Mouse (Mus musculus) CD4-positive helper T cell, adult 2 months (primary cell): ENCODE measurements at regions not wholly inside any gene's neighbourhood (a gene's known extent, or its start where the extent isn't known, plus 50 kb on each side); places are given as distances from the start of the nearest gene placed in this dataset.

ENCODE experiments used
- DNase-seq: peaks from one replicate; pipeline ENCODE4 v3.0.0-alpha.2; 2012; ENCODE audit warnings: low read depth, missing footprints, low spot score

DNA sequence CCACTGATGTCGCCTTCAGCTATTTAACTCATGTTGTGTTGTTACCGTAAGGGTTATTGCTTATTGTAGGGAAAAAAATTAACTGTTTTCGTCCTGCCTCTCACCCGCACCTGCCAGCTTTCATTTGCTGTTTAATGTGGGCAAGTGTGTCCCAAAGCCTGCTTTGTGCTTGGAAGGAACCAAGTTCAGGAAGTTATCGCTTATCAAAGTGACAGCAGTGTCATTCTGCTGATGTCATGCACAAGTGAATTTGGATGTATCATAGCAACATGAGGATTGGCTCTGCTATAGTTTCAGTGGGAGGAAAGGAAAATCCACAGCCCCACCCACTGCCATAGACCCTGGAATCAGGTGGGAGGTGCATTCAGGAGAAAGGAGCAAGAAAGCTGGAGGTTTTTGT lies 276.5 kb downstream of the Rnf144b start:
- DNase-seq, result no peak

DNA sequence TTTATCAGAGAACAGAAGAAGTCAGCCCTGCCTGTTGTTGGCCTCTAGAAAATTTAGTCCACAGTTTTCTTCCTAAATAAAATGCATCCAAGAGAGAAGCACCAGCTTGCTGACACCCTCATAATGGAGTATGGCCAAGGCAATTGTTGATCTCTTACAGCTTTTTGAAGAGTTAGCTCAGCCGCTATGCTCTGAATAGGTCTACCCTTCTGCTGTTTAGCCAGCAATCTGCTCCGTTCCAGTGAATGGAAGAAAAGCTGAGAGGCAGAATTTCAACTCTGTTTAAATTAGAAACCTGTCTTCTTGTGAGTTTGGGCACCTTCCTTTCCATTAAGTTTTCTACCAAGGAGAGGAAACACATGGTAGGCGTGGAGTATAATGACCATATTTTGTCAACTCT lies 290.8 kb downstream of the Rnf144b start:
- no peak for DNase-seq

DNA sequence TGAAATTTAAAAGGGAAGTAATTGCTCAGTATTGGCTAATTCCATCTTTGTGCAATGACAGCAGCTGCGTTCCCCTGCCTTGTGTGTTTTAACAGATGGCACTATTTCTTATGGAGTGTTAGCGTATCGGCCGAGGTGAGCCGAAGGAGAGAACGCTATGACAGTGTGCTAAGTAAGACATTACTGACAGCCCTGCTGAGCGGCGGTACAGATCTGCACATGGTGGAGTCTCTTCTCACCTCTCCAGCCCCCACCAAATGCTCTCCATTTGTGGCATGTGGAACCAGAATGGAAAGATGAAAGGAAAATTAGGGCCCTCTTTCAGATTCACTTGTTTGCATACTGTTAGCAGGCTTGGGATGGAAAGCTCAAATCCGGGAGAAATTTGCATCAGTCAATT lies 291.5 kb downstream of the Rnf144b start:
- no peak for DNase-seq

DNA sequence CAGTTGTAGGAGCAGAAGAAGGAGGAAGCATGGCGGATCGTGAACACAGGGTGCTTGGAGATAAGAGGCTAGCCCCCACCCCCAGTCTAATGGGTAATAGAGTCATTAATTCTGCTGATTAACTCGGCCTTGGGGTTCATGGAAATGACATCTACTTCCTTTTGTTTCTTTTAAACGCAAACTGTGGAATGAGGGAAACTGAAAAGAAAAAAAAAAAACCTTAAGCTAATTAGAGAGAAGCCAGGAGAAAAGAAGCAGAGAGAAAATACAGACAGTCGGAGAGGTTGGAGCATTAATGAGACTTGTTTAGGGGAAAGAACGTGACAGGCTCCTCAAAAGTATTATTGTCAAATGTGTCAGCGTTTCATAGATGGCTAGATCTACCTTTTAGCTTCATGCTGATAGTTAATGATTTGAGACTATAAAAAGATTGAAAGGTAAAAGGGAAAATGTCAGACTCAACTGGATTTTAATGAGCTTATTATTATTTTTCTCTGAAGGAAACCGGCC lies 307.5 kb downstream of the Rnf144b start:
- no peak for DNase-seq

DNA sequence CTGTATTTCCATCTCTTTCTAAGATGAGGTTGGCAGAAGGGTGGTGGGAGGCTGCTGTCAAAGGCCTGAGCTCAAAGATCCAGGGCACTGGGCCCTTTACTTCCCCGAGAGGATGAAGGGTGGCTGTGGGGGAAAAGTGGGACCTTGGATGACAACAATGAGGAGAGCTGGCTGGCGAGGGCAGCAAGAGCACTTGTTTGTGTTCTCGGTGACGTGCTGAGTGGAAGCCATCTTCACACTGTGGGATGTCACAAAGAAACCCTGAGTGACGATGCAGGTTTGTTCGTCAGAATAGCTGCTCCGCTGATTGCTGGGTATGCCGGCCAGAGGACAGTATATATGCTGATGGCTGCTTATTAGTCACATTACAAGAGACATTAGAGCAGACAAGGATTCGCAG lies 308.0 kb downstream of the Rnf144b start:
- no peak for DNase-seq

DNA sequence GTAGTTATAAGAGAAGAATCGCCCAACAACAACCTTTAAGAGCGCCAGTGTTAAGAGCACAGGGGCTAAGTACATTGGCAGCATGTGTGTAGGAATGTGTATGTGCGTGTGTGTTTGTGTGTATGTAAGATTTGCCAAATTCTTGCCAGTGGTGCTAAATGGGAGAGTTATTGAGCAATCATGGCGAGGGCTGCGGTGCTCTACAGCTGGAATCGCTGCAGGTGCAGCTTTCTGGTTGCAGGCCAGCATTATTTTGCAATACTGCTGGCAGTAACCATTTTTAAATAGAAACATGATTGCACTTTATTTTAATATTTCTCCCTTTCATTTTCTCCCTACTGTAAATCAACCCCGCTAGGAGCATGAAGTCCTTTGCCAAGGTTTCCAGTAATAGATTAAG lies 313.2 kb downstream of the Rnf144b start:
- no peak for DNase-seq

DNA sequence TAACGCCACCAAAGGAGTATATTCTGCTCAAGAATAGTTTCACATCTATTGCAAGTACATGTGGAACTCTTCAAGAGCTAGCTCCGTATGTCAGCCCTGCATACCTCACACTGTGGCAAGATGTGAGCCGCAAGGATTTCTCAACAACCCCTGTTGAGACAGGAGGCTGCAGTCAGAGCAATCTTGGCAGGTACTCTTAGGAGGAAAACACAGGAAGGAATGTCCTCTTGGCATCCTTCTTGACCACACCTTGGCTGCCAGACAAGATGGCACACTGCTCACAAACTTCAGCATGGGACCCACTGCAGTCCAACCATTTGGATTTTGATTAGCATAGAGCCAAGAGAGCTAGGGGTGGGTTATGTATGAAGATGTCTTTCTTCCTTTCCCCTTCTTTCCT lies 322.4 kb downstream of the Rnf144b start:
- no peak for DNase-seq

DNA sequence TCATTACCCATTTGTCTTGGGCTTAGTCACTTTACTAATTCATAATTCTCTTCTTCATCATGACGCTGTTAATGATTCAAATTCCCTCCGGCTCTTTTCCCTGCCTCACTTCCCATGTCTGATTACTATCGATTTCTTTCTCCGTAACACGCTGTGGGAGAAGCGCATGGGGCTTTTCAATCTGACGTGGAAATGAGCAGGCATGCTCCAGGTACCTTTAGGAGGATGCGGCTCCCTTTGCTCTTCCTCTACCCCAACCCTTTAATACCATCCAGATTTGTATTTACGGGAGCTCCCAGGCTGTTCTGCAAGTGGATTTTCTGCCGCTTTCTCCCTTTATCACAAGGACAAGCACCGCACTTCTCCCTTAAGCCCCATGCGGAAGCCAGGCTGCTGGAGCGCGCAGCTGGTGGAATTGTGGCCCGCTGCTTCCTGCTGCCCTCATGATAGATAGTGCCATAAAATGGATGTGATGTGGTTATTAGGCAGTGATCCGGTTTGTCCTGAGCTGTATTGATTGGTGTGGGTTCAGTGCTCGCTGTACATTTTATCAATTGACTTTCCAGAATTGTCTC lies 329.8 kb downstream of the Rnf144b start:
- no peak for DNase-seq

DNA sequence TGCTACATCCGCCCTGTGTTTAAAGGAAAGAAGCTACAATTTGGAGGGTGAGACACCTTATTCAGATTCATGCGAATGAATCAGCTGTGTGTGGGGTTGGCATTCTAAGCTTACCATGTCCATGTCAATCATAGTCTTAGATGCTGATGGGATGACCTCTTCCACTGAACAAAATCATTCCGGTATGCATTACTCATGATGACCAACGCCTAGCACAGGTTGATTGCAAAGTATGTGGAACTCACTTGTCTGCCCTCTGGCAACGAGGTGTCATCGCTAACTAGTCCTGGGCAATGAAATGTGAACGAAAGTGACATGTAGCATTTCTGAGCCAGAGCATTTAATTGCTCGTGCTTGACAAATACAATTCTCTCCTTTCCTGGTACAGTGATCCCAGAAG lies 339.7 kb downstream of the Rnf144b start:
- no peak for DNase-seq

DNA sequence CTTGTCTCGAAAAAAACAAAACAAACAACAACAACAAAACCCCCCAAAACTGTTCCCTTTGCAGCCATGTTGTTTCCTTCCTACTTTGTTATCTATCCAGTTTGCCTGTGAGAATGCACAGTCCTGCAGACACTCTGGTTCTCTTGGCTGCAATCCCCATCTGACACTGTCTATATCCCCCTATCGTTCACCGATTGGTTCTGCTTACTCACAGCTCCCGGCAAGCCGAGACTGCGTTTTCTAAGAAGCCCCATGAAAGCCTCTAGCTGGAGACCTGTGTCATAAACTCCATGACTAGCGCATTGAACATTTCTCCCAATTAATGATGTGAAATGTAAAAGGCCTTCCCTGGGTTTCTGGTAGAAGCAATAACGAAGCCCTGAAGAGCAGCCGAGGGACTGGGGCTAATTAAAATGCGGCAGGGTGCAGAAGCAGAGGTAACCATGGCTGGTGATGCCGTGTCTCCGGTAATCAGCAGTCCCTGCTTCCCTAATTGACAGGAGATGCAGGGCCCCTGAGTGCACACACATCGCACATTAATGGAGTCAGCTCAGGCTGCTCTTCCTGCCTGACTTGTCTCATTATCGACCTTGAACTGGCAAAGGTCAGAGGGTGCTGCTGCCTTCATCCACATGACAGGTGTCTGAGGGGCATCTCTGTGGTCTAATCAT lies 349.2 kb downstream of the Rnf144b start:
- no peak for DNase-seq

DNA sequence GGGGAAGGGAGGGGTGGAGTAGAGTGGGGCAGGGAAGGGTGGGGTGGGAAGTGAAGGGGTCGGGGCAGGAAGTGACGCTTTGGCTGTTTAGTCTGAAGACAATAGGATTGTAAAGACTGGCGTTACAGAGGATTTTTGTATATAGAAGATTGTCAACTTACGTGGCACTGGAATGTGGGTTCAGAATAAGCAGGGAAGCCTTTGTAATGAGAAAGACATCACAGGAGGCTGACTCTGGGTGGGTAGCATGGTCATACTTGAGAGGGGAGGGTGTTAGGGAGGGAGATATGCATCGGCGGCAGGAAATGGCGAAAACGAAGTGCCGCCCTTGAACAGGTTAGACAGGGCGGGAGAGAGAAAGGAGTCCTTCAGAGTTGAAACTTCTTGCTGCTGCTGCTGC lies 357.7 kb downstream of the Rnf144b start:
- DNase-seq, result no peak

DNA sequence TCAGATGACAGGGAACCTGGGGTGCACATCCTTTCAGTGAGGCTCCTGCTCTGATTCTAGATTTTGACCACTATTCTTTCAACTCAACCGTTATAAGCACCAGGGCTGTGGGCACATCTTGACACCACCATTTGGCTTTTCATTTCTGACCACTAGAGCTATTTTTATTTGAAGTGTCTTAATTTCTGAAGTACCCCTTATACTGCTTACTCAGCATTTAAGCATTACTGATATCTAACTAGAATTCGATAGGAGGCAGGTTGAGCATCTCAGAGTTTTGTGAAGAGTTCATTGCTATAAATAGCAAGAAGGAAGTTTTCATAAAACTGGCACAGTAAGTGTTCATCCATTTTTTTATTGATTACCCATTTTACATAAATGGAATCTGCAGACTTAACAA lies 362.4 kb downstream of the Rnf144b start:
- no peak for DNase-seq

DNA sequence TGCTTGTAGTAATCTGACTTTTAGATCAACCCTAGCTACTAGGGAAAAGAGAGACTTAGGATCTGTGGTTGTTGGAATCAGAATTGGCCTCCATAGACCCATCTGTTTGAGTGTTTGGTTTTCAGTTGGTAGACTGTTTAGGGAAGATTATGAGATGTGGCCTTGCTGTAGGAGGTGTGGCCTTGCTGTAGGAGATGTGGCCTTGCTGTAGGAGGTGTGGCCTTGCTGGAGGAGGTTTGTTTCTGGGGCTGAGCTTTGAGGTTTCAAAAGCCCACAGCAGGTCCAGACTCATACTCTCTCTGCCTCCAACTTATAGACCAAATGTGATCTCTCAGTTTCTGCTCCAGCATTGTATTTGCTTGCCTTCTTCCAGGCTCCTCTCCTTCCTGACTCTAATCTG lies 363.7 kb downstream of the Rnf144b start:
- DNase-seq, result no peak

DNA sequence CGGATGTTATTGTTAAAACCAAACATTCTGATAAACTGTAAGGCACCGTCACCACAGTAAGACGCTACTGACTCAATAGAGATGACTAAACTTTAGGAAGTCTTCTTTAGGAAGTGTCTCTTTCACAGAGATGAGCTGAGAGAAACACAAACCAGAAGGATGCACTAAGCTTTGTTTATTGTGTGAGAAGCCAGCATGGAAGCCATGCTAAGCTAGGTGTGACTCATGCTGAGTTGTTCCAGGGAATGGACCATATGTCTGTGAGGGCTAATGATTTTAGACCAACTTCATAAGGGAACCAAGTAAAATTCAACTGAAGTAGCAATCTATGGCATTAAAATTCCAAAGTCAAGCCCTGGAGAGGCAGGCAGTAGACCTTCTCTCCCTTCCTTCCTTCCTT lies 364.2 kb downstream of the Rnf144b start:
- DNase-seq, result no peak

DNA sequence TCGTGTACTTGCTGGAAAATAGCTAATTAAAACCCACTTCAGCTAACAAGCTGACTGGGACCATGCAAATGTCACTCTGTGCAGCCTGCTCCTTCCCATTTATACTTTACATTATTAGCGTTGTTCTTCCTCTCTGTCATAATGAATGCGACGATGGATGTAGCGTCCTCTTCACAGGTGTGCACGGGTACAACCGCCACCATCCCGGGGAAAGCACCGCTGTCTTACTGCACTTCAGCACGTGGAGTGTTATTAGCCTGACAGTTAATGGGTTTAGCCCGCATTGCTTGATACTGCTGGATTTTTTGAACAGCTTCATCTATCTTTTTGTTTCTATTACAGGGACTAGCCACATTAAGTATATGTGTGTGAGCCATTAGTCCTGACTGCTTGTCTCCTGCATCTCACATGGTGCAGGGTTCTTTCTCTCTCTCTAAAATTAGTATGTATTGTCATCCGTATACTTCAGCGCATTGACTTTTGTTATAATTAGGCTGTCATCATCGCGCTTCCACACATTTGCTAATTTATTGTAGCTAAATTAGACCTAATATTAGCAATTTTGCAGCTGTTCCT lies 383.0 kb downstream of the Rnf144b start:
- DNase-seq, result no peak

DNA sequence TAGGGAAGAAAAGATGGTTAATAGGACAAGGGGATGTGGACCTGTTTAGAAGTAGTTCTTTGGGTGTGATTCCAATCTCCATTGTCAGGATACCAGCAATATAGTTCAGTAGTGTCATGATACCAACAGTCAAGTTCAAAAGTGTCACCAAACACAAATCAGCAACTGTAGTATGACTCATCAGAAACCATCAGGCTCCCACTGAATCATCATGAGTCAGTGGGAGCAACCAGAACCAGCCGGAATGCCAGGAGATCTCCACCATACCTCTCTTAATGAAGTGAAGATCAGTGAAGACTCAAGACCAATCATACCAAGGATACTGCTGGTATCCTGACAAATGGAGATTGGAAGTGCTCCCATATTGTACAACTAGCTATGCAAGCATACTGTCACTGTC lies 410.5 kb downstream of the Rnf144b start:
- DNase-seq, result no peak

DNA sequence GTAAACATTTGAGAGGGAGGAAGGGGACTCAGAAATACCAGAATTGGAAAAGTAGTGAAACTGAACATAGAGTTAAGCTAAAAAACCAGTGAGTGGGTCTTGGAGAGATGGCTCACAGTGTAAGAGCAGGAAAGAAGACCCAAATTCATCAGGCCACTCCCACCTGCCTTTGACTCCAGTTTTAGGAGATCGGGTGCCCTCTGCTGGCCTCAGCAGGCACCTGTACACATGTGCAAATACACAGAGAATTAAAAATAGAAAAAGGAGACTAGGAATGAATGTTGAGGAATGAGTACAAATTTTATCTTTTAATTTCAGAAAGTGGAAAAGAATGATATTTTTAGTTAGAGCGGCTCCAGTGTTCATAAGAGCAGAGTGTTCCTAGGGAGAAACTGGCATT lies 414.7 kb downstream of the Rnf144b start:
- no peak for DNase-seq

DNA sequence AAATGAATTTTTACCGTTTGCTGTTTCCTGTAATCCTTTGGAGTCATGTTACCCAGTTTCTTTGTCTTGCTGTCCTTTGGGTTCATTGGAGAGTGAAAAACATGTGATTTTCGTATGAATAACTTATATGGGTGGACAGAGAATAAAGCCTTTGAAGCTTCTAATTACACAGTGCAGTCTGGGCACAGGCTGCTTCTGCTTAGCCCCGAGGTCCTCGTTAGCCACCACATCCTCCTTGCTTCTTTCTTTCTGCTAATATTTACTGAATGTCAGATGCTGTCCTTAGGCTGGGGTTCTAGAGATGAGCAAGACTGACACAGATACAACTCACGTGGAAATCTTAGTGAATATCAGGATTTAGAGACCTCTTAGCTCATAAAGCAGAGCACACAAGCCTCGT lies 427.2 kb downstream of the Rnf144b start:
- DNase-seq, result no peak

DNA sequence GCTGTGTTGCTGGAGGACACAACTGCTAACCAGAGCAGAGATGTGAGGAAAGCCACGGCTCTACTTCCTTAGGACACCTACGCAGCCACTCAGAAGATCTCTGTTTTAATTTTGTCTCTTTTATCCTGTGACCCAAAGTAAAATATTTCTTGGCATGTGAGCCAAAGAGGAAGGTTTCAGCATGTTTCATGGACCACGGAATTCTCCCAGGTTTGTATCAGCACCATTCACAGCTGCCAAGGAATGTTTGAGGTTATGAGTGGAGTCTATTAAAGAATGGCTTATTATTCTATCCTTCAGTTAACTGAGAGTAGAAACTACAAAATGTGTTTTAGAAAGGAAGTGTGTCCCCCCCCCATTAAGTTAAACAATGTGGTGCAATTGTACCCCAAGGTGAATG lies 429.8 kb downstream of the Rnf144b start:
- no peak for DNase-seq

DNA sequence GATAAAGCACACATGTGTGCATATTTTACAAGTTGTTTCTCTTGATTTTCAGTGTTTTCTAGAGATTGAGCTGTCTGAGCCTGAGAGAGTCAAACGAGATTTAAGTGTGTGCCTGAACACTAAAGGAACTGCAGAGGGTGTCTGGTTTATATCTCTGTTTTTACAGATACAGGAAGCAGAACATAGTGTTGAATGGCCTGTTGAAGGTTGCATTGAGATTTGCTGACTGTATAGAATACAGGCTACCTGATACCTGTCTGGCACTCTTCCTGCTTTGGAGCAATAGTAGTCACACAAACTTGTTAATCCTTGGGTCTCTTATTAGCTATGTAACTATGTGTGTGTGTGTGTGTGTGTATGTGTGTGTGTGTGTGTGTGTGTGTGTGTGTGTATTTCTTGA lies 431.7 kb downstream of the Rnf144b start:
- DNase-seq, result no peak

DNA sequence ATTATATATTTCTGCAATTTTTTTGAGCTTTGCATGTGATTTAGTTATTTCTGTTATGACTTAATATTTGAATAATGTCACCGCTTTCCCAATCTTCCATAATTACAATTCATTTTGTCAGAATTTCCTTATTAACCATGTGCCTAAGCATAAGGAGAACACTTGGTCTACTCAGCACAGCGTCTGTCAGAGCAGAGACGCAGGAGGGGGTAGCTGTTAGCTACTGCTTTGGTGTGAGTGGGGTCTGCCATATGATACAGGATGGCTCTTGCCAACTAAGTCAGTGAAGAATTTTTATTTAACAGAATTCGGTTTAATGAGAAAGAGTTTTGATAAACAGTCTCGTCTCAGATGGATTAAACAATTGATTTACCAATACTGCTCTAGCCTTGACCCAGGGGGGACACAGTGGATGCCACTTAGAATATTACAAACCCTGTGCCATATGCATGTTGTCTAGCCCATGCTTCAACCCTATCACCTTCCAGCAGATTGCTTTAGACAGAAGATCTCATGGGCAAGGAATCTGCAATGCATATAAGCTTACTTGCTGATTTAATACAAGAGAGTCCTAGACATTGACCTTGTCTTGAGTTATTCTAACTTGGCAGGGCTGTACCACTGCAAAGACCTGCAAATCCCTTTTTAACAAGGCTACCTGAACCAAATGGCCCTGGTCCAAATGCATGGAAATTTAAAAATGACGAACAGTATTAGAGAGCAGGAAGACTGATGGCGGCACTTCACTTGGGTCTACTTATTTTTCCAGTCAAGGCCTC lies 434.9 kb downstream of the Rnf144b start:
- DNase-seq, result no peak

DNA sequence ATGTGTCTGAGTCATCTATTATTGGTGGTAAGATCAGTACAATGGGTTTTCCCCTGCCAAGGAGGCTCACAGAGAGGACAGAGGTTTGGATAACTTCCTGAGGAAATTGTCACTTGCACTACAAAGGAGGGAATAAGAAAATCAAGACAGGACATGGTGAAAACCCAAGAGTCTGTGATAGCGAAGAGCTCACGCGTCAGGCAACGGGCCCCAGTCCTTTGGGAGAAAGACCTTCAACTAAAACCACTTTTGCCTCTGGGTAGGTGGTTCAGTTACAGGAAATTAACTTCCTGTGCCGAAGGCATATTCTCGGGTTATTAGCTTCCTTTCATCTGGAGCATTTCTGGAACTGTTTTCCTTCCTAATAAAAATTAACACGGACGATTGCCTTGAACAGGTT lies 440.4 kb downstream of the Rnf144b start:
- no peak for DNase-seq

DNA sequence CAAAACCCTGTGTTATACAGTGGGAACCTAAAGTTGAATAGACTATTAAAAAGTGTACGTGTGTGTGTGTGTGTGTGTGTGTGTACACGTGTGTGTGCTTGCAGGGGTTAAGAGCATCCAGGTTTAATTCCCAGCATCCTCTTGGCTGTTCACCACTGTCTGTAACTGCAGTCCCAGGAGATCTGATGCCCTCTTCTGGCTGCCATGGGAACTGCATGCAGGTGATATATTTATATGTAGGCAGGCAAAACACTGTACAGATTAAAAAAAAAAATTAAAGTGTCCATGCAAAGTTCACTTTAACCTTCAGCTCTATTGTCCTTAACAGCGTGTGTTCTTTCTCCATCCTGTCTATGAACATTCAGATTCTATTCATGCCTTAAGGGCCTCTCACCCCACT lies 454.1 kb downstream of the Rnf144b start:
- no peak for DNase-seq
